Mouse (Mus musculus): ENCODE results near the gene Vars.

Vars gene

DNA sequence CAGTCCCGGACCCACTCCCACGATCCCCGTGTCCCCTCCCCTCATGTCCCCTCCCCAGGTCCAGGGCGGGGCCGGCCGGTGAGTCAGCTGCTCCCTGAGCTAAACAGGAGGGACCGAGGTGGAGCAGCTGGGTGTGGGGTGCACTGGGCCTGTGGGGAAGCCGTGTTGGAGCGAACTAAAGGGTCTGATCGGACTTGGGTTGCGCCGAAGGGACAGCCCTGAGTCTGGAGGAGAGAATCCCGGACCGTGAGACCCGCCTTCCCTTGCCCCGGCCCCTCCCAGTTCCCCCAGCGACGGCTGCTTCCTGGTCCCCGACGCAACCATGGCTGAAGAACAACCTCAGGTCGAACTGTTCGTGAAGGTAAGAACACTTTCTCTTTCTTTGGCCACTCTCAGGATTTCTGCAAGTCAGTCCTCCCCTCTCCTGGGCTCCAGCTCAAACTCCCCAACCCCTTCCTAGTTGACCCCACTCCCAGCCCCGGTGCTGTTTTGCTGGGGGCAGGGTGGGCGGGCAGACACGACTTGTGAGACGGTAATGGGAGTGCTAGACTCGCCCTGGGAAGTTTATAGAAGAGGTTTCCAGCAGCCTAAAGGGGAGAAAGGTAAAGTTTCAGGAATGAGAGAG, 49.5 kb downstream of the Vars start:
- WGBS = 6% methylated on average over 27 of the region's 27 CpGs

DNA sequence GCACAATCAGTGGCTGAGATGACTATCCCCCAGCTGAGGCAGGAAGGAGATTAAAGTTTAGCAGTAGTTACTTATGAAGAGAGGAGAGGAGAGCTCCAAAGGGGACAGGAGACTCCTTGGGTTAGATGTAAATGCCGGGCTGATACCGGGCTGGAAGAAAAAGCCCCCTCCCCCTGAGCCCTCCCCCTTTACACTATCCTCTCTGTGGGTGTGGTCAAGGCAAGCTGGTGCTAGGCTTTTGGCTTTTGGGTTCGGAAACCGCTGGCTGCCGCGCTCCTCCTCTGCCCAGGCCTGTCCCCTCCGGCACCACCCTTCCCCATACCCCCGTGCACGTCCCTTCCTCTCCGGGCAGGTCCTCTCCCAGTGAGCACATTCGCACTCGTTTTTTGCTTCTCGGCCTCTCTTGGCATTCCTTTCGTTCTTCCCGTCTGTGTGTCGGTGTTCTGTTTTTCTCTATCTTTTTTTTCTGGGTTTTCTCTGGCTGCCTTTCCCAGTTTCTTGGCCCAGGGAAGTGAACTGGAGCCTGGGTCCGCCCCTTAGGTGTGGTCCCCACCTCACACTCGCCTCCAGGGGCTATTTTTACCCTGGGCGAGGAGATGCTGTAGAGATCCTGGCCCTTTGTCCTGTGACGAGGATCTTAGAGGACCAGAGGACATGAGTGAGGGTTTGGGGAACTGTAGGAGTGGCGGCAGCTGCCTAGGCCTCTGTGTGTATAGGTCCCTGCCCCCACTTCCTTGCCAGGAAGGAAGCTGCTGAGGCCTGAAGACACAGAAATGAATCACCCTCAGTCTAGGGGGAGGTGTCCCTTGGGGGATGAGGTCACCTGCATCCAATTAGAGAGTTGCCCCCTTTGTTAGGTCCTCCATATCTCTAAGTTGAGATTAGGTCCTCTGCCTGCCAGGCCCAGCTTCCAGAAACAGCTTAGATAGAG, 50.6 kb downstream of the Vars start:
- WGBS = 24% methylated on average over 21 of the region's 21 CpGs

DNA sequence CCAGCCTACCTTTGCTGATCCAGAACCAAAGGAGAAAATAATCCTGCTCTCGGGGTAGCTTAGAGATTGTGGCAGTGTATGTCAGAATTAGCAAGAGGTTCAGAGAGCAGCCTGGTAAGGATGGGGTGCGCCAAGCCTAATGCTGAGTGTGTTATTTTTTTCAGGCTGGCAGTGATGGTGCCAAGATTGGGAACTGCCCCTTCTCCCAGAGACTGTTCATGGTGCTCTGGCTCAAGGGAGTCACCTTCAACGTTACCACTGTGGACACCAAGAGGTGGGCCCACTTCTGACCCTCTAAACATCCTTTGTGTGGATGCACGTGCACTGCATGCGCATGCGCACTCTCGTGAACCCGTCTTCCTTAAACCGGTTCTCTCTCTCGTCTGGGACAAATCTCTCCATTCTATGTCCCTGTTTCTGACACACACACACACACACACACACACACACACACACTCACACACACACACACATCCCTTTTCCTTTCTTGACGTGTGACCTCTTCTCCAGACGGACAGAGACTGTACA, 51.5 kb downstream of the Vars start:
- 78% methylated on average over 12 of the region's 12 CpGs for WGBS

DNA sequence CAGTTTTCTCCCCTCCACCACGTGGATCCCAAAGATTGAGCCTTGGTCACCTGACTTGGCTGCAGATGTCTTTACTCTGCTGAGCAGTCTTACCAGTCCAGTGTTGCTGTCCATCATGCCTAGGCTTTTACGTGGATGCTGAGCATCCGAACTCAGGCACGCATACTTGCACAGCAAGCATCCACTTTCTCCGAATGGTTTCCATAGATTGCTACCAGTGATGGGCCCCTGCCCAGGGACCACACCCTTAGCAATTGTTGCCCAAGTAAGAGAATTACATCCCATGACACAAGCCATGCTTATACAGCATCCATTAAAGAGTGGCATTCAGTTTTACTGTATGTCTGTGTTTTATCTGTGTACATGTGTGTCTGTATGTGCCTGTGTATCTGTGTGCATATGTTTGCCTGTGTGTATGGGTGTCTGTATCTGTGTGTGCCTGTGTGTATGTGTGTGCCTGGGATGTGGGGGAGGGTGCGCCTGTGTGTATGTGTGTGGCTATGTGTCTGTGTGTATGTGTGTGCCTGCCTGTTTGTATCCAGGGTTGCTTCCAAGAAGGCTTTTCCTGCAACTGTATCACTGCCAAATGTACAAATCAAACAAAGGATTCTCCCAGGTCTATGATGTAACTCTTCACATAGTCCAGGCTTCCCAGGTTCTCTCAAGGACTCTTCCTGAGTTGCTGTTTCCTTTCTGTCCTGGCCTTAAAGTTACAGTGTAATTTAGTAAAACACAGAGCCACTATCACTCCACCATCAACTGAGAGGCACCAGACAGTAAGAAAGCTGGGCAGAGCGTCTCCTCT, 55.1 kb downstream of the Vars start:
- WGBS = 86% methylated on average over 7 of the region's 7 CpGs

DNA sequence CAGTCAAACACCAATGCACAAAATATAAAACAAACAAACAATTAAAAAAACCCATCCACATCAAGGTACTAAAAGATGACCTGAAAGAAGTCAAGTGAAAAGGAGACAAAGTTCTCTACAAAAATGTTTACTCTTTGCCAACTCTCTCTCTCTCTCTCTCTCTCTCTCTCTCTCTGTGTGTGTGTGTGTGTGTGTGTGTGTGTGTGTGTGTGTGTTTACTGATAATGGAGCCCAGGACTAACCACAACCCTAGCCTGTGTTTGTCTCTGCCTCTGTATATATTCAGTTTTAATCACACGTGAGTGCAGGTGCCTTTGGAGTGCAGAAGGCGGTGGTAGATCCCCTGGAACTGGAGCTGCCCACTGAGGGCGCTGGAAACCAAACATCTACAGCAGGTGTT, 56.3 kb downstream of the Vars start:
- 87% methylated on average over 3 of the region's 3 CpGs for WGBS

DNA sequence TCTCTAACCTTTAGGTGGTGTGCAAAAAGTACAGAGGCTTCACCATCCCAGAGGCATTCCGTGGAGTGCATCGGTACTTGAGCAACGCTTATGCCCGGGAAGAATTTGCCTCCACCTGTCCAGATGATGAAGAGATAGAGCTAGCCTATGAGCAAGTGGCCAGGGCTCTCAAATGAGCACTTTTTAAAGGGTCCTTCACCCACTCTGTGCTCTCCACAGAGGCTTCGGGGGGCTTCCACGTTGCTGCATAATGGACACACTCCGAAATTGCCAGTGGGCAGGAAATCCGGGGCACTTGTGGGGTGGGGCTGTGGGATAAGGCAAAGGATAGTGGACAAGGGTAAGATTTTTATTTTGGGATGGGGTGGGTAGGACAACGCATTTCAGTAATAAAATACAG, 57.5 kb downstream of the Vars start:
- 66% methylated on average over 9 of the region's 9 CpGs for WGBS

DNA sequence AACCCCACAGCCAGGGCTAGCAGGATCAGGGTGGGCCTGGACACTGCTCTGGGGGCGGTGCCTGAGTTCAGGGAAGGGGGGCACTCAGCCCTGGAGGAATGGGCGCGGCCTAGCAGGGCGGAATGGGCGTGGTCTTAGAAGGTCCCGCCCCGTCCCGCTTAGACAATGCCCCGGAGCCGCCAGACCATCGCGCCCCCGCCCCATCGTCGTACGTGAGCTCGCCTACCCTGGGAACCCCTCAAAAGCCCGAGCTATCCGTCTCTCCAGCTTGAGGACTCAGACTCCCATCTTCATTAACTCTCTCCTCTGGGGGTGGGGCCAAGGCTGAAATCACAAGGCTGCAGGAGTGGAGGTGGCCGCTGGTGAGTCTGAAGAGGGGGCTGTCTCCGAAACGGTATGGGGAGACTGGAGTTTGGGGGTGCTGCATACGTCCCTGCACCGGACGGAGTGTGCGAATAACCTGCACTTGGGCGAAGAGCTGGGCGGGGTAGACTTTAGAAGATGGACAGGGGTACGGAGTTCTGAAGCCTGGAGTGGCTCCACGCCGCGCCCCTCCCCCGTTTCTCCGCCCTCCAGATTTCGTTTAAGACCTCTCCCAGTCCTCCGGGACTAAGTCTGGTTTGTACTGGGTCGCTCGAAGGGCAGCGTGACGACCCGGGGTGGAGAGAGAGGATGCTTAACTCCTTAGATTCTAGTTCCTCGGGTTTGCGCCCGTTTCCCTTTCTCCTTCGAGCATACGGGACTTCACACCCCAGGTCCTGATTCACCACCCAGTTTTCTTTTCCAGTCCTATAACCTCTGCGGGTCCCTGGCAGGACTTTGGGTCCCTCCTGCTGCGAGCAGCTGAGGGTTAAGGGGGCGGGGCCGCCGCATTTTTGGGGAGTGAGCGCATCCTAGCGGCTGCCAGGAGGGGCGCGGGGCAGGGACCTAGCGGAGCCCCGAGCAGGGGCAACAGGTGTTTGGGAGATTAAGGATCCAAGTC, 58.4 kb downstream of the Vars start, which contains the start of gene Ddah2:
Ddah2 (plus strand) TSS at position 125 of the 982 bp plus-strand sequence.
- WGBS = under 1% methylated on average over 57 of the region's 57 CpGs

DNA sequence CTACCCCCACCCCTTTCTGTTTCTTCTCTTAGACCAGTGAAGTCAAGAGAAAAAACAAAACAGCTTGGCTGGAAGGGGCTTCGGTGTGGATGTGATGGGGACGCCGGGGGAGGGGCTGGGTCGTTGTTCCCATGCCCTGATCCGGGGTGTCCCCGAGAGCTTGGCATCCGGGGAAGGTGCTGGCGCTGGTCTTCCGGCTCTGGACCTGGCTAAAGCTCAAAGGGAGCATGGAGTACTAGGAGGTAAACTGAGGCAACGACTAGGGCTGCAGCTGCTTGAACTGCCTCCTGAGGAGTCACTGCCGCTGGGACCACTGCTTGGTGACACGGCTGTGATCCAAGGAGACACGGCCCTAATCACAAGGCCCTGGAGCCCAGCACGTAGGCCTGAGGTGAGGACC, 59.3 kb downstream of the Vars start:
- WGBS = 25% methylated on average over 14 of the region's 14 CpGs

DNA sequence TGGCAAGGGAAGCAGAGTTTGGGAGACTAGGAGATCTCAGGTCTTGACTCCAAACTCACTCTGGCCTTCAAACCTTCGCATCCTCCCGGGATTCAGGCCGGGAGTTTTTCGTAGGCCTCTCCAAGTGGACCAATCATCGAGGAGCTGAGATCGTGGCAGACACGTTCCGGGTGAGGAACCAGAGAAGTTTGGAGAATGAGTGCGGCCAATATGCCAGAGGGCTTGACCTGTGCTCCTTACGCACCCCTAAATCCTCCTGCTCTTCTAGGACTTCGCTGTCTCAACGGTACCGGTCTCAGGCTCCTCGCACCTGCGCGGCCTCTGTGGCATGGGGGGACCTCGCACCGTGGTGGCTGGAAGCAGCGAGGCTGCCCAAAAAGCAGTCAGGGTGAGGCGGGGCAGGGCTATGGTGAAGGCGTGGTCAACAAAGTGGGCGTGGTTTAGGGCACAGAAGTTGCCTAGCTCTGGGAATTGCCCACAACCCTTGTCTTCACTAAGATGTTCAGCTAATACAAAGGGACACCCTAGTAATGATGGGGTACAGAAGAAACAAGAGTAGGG, 60.0 kb downstream of the Vars start:
- whole genome bisulfite sequencing = 78% methylated on average over 22 of the region's 22 CpGs

DNA sequence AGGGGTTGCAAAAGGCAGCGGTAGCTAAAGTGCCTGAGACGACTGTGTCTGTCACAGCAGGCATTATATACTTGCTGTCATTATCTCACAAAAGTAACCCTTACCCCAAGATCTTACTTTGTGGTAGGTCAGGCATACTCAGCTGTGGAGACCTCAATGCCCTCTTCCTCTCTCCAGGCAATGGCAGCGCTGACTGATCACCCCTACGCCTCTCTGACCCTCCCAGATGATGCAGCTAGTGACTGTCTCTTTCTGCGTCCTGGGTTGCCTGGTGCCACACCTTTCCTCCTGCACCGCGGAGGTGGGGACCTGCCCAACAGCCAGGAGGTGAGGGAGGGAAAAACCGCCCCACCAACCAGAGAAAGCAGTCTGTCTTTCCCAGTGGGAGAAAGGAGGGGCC, 60.5 kb downstream of the Vars start:
- 84% methylated on average over 8 of the region's 8 CpGs for WGBS

DNA sequence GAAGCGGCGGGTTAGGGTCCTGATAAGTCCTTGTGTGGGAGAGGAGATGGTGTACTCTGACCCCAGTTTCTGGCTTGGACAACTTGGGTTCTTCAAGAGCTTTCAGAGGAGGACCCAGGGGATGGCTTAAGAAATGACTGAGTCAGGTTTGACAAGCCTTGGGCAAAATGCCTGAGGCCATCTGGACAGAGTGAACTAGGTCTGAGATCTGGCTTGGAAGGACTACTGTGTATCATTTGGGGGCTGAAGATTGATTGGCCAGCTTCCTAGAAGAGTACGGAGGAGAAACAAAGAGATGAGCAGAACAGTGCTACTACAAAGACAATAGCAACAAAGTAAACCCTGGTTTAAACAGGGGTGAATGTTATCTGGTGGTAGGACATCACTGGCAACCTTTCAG, 62.7 kb downstream of the Vars start:
- 91% methylated on average over 3 of the region's 3 CpGs for whole genome bisulfite sequencing

DNA sequence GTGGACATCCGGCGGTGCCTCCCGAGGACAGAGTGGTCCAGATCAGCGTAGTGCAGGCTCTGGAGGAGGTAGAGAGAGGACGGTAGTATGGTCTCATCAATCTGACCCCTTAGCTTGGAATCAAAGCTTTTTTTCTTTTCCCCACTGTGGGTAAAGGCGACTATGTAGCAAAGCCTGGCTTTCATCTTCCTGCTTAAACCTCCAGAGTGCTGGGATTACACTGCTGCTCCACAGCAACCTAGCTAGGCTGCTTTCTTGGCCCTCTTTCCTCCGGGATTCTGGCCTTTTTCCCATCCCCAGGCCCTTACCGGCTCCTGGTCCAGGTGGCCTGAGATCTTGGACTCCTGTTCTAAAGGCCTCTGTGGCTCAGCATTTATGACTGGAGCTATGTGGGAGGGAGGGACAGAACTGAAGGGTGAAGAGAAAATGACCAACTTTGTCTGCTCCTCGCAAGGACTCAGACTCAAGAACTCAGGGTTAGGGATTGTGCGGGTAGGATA, 63.6 kb downstream of the Vars start:
- WGBS = 73% methylated on average over 10 of the region's 10 CpGs

DNA sequence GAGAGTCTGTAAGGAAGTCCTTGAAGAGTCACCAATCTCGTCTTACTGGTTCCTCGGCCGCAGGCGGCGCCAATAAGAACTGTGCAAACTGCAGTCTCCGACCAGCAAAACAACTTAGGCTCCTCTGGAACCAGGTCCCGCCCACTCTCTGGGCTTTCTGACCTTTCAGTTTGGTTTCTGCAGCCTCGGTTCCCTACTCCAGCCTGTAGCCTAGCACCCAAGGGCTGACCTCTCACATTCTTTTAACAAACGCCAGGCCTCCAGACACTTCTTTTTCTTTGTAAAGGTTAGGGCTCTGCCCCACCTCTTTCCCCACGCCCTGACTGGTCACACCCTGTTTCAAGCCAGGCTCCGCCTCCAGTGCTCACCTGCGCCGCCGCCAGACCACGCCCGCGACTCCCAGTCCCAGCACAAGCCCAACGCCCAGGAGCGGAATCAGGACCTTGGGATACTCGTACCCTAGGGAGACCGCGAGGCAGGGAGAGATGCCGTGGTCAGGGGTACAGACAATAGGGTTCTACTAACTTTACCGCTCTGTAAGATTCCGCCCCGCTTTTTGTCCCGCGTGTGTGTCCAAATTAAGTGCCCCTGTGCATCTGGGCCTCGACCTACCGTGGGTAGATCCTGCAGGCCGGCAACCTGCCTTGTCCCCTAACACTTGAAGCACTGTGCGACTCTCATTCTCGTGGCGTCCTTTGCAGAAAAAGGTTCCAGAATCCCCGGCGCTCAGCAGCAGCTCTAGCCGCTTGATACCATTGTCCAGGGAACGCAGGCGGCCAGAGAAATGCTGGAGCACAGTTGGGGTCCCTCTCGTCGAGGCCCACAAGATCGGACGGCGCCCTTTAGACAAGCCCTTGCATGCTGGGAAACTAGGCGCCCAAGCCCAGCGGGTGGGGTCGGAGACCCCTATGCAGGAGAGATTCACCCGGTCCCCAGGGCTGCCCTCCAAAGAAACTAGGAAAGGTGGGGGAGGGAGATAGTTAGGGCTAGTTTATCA, 64.5 kb downstream of the Vars start, which contains the start of gene Ly6g6c:
Ly6g6c (plus strand) TSS at position 438 of the 997 bp plus-strand sequence.
- 21% methylated on average over 48 of the region's 48 CpGs for WGBS
